Mouse (Mus musculus) testis, adult 2 months (tissue): Measurements from ENCODE around the gene R3hdm2.

Source experiments
- CTCF ChIP-seq: fragments of 200-500 bp; IDR thresholded peaks from 2 replicates; pipeline ENCODE4 v1.5.1; 2012; ENCODE audit warnings: low read depth, mild to moderate bottlenecking, inconsistent platforms, low read length, moderate library complexity; ENCODE audit not compliant: control insufficient read depth, insufficient read depth, insufficient replicate concordance
- POLR2A ChIP-seq: fragments of 200-500 bp; IDR thresholded peaks from 2 replicates; pipeline ENCODE4 v1.6.1; 2012; ENCODE audit warnings: low read depth, mild to moderate bottlenecking, inconsistent platforms, low read length, moderate library complexity; ENCODE audit not compliant: control insufficient read depth

DNA sequence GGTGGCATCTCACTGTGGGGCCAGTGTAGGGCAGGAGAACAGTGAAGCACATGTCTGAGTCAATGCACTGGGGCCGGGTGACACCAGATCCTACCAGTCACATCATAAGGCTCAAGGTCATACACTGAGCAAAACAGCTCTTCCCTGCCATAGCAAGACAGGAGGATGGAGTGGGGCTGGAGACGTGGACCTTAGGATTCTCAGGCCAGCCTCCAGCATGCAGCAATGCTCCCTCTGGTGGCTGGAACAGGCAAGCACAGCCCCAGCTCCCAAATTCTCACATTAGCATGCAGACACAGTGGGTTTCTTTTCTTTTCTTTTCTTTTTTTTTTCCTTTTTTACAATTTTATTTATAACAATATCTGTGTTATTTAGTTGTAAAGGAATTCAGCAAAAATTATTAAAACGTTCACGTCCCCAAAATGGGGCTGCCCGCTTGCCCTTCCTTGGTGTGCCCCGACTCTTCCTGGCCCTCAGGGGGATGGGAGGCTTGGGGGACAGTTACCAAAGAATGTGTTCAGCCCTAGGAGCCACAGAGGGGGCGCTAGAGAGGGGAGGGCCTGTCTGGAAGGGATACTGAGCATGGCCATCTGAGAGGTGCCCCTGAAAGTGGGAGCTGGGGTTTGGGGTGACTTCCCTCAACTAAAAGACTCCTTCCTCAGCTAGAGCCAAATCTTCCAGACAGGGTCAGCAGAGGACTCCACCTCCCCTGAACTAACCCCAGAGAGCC, 157.9 kb downstream of the R3hdm2 start:
- TF ChIP-seq CTCF, result peak; percentile 87
- no peak for TF ChIP-seq POLR2A
